Mouse (Mus musculus) liver, adult 2 months (tissue): ENCODE measurements around the gene Cisd3. TPM values are rescaled to one million over a fixed set of nuclear protein-coding genes. Genes with fewer than 3 reads are reported as not detected.

Source experiments
- DNase-seq: peaks from one replicate; pipeline ENCODE4 v3.0.0-alpha.2; 2011; ENCODE audit warnings: low read depth, low spot score; ENCODE audit errors: extremely low read depth
- H3K27ac ChIP-seq: fragments of 200-500 bp; replicated peaks from 2 replicates; pipeline ENCODE4 v1.5.1; 2012; ENCODE audit warnings: low read depth, mild to moderate bottlenecking, control low read depth, inconsistent platforms, low read length; ENCODE audit not compliant: insufficient read depth
- H3K27me3 ChIP-seq: fragments of 200-500 bp; 2 replicates; pipeline ENCODE4 v1.6.1; 2012; ENCODE audit warnings: mild to moderate bottlenecking, moderate library complexity, low read length, inconsistent platforms; ENCODE audit not compliant: control insufficient read depth, insufficient read depth
- H3K36me3 ChIP-seq: fragments of 200-500 bp; 2 replicates; pipeline ENCODE4 v1.6.1; 2012; ENCODE audit warnings: low read length, inconsistent platforms; ENCODE audit not compliant: control insufficient read depth, insufficient read depth
- H3K4me1 ChIP-seq: fragments of 200-500 bp; 2 replicates; pipeline ENCODE4 v1.6.1; 2011; ENCODE audit warnings: low read length; ENCODE audit not compliant: control insufficient read depth, insufficient read depth
- H3K4me3 ChIP-seq: fragments of 200-500 bp; 2 replicates; pipeline ENCODE4 v1.5.1; 2011; ENCODE audit warnings: low read depth, mild to moderate bottlenecking, control low read depth, low read length, moderate library complexity; ENCODE audit not compliant: insufficient read depth
- H3K79me2 ChIP-seq: fragments of 200-500 bp; 2 replicates; pipeline ENCODE4 v1.6.1; 2012; ENCODE audit warnings: inconsistent platforms, mild to moderate bottlenecking, low read length, moderate library complexity; ENCODE audit not compliant: control insufficient read depth, insufficient read depth
- H3K9ac ChIP-seq: fragments of 200-500 bp; 2 replicates; pipeline ENCODE4 v1.6.1; 2012; ENCODE audit warnings: low read depth, mild to moderate bottlenecking, control low read depth, inconsistent platforms, low read length
- CTCF ChIP-seq: fragments of 200-500 bp; IDR thresholded peaks from 2 replicates; pipeline ENCODE4 v1.5.1; 2011; ENCODE audit warnings: low read depth, low read length, control low read depth
- POLR2A ChIP-seq: fragments of 200-500 bp; IDR thresholded peaks from 2 replicates; pipeline ENCODE4 v1.6.1; 2011; ENCODE audit warnings: low read length, control low read depth; ENCODE audit not compliant: insufficient read depth; ENCODE audit errors: extremely low read depth
- WGBS: fragments of 180-500 bp; shearing (Covaris S2); methylation state at CpG from one replicate; pipeline ENCODE4 v1.1.7; 2018; 5-methylcytosine and 5-hydroxymethylcytosine counted together
- polyA plus RNA-seq: library from polyadenylated mRNA; depleted of rRNA; stranded (reverse); fragments of >200 nt; gene quantifications from 2 replicates; pipeline ENCODE4 v1.2.3, GENCODE M21; 2012
- total RNA-seq: library from RNA; depleted of rRNA; stranded (reverse); fragments of >200 nt; gene quantifications from 2 replicates; pipeline ENCODE4 v1.2.3, GENCODE M21; 2014

Gene Cisd3
- total and polyA plus RNA-seq, 2 experiments, result 35.7 to 73.6 TPM

DNA sequence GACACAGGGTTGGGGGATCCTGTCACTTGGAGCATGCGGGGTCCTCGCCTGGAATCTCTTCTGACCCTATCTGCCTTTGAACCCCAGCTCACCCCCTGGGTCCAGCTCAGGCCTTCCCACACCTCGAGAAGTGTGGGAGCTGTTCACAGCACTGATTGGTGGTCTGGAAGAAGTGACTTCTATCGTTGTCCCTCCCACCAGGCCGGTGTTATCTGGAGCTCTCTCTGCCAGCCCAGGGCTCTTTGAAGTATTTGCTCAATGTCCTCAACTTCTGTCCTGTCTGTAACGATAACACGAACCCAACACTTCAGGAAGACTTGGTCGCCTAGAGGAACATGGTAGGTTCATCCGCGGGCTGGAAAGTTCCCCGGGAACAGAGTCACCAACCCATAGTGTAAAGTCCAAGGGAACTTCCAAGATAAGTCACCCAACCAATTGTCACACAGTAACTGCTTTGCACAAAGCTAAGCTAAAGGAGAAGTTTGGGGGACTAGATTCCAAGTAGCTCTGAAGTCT, 26.8 kb upstream of the Cisd3 start:
- H3K27me3 ChIP-seq, result no peaks in the 10 kb centered on the region
- no peak for TF ChIP-seq CTCF
- no peak for TF ChIP-seq POLR2A
- peaks cover 14% of the 10 kb centered on the region for H3K4me1 ChIP-seq
- H3K36me3 ChIP-seq, result no peaks in the 10 kb centered on the region
- DNase-seq, result peak; percentile 75
- 30% methylated on average over 11 of the region's 11 CpGs for WGBS
- H3K79me2 ChIP-seq, result no peaks in the 10 kb centered on the region
- H3K27ac ChIP-seq, result peak overlapping the region; percentile 87
- H3K9ac ChIP-seq, result peak overlapping the region; percentile 16; the same call in 1 of the 2 replicates
- H3K4me3 ChIP-seq, result 0 out of 2 replicates have a peak overlapping the region, but pooled peaks have one; percentile 85

DNA sequence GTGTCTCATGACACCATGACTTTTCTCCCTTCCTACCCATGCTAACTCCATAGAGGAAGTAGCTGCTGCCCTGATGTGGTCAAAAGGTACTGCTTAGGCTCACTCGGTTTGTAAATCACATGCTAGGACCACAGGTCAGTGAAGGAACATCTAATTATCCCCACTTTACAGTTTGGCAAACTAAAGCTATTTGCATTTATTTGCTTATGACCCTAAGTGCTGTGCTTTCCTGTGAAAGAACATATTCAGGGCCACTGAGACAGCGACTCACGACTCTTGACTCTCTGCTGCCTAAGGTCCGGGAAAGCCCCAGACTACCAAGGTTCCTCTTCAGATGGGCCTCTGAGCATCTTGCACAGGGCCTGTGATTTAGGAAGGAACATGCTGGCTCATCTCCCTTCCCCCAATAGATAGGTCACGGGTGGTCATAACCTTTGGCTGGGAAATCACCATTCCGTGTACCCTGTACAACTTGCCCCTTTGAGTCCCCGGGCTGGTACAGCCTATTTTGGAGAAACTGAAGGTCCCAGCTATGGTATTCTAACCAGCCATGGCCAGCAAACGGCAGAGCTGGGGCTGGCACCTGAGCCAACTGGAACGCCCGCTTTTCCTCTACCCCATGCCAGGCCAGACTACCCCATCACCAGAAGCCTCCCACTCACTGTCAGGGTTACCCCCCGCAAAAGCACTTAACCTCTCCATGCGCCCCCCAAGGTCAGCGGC, 26.2 kb upstream of the Cisd3 start:
- DNase-seq, result peak; percentile 54
- Histone ChIP-seq H3K79me2 (no peaks in the 10 kb centered on the region), H3K27me3 (no peaks in the 10 kb centered on the region), H3K4me3 (peak overlapping the region; percentile 85), H3K4me1 (peaks cover 14% of the 10 kb centered on the region), H3K27ac (peak overlapping the region; percentile 87), H3K36me3 (no peaks in the 10 kb centered on the region), H3K9ac (peak overlapping the region; percentile 97)
- TF ChIP-seq POLR2A, result no peak
- no peak for TF ChIP-seq CTCF
- under 1% methylated on average over 13 of the region's 13 CpGs for WGBS

DNA sequence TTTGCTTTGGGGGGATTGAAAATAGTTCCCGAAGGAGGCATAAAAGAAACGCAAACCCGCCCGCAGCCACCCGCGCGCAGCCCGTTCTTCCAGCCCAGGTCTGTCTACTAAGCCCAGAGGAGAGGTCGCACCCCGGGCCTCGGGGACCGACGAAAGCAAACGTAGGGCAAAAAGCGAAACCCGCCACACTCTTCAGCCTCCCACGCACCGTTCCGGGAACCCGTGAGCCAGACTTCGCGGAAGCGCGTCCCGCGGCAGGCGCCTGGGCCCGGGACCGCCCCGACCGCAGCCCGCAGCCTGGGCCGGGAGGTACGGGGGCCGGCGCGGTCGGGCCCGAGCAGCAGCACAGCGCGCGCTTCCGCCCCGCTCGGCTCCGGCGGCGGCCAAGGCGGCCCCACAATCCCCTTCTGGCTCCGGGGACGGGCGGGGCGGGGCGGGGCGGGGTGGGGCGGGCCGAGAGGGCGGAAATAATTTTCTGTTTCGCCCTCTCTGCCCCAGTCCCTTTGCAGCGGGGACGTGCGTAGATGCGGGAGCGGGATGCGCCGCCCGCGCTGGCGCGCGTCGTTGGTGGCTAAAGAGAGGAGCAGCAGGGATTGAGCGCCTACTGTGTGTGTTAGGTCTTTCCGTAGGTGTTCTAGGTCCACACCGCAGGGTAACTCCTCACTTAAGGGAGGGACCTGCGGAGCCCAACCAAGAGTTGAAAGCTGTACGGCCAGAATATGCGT, 25.5 kb upstream of the Cisd3 start:
- peaks cover 14% of the 10 kb centered on the region for H3K4me1 ChIP-seq
- peak; percentile 74; the same call in 1 of the 2 replicates for TF ChIP-seq POLR2A
- TF ChIP-seq CTCF, result no peak
- no peaks in the 10 kb centered on the region for H3K27me3 ChIP-seq
- H3K27ac ChIP-seq, result peak overlapping the region; percentile 87
- H3K9ac ChIP-seq, result peak overlapping the region; percentile 97
- WGBS, result under 1% methylated on average over 76 of the region's 78 CpGs
- peak; percentile 59 for DNase-seq
- H3K36me3 ChIP-seq, result no peaks in the 10 kb centered on the region
- H3K4me3 ChIP-seq, result peak overlapping the region; percentile 85
- H3K79me2 ChIP-seq, result no peaks in the 10 kb centered on the region

DNA sequence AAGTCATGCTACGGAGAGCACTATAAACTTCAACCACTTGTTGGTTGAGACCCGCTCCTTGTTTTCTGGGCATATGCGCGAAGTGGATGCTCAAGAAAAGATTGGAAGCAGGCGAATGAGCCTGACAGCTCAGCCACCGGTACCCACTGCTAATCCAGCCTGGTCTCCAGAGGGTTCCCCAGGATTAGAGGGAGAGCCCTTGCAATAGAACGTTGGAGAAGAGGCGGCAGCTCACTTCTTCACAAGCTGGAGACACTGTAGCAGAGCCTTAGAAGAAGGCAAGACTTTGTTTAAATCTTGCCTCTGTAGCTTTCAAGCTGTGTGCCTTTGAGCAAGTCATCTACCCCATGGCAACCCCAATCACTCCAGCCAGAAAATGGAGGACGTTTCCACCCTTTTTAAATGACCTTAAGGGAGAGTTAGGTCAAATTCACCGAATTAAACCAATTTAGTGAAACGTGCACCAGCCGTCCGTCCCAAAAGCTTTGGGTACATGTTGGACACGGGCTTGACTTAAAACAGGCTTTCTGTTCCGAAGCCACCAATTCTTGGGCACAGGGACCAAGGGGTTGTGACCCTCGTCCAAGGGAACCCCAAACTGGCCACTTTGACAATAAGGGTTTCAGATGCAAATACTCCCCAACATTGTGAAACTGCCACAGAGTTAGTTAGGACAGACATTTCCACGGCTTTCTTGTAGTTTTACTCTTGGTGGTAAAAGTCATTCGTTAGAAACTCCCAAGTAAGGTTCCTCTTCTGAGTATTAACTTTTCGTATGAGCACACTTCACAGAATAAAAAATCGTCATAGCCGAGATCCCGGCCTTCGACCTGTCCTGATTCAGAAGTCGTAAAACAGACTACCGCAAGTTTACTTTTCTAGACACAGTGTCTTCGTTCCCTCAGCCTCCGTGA, 24.6 kb upstream of the Cisd3 start:
- Histone ChIP-seq H3K27me3 (no peaks in the 10 kb centered on the region), H3K4me3 (peak overlapping the region; percentile 59), H3K79me2 (no peaks in the 10 kb centered on the region), H3K36me3 (no peaks in the 10 kb centered on the region), H3K27ac (peak overlapping the region; percentile 35; the same call in 1 of the 2 replicates), H3K9ac (peak overlapping the region; percentile 62), H3K4me1 (peaks cover 14% of the 10 kb centered on the region)
- no peak for DNase-seq
- WGBS, result 13% methylated on average over 27 of the region's 27 CpGs
- TF ChIP-seq POLR2A (no peak), CTCF (no peak)

DNA sequence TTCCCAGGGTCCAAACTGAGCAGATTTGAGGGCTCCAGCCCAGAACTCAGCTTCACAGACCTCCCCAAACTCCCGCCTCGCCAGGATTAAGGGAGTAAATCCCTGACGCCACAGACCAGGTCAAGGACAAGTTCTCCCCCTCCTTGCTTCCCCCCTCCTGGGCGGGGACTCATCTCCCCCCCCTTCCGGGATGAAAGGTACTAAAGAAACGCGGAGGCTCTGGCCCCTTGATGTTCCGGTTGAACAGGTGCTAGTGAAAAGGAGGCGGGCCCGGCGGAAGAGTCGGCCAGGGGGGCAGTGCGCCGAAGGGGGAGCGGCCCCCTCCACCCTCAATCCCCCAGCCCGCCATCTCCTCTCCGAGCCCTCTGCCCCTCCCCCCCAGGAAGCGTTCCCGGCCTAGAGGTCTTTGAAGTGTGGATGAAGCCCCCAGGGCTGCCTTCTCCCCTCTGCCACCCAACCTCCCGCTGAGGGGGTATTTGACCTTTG, 23.9 kb upstream of the Cisd3 start:
- Histone ChIP-seq H3K4me3 (peak overlapping the region; percentile 46), H3K27me3 (no peaks in the 10 kb centered on the region), H3K9ac (peak overlapping the region; percentile 30; the same call in 1 of the 2 replicates), H3K27ac (no peak overlapping the region; the same call in 1 of the 2 replicates), H3K36me3 (no peaks in the 10 kb centered on the region), H3K79me2 (no peaks in the 10 kb centered on the region), H3K4me1 (peaks cover 14% of the 10 kb centered on the region)
- TF ChIP-seq CTCF, result no peak
- TF ChIP-seq POLR2A, result no peak
- WGBS, result 5% methylated on average over 20 of the region's 20 CpGs
- DNase-seq, result no peak
